Mouse (Mus musculus): ENCODE measurements around the gene Zcchc7. TPM values are rescaled to one million over a fixed set of nuclear protein-coding genes. Genes with fewer than 3 reads are reported as not detected.
A peak's percentile ranks its signal among the peaks of the same experiment; 100 is the strongest.

The Zcchc7 gene
- polyA plus RNA-seq, 1 experiment from 2014 or later = 22.9 TPM

- peaks cover 37% of the 10 kb centered on the region for H3K4me1 ChIP-seq
- under 1% methylated on average over 40 of the region's 40 CpGs for WGBS
- H3K4me3 ChIP-seq = peak within 1 kb of the TSS; percentile 88
- H3K9me3 ChIP-seq = no peaks in the 10 kb centered on the region
- H3K27me3 ChIP-seq (ENCODE audit: insufficient read depth, poor library complexity, severe bottlenecking) = no peaks in the 10 kb centered on the region
- peak; percentile 96 for DNase-seq (ENCODE audit: low spot score)
- H3K27ac ChIP-seq = peak within 1 kb of the TSS; percentile 94
- peaks cover 24% of the 10 kb centered on the region for H3K36me3 ChIP-seq
Observed at GRCm38 (mm10) chr4:44981280-44981973, 225.8 kb downstream of the Zcchc7 start, which contains the start of gene Grhpr. Gene Grhpr (plus strand): TSS chr4:44981395.

Small RNA genes within 50 kb of the gene (microRNA-seq; reads per million reads assigned to microRNA genes)
- not detected for gene Gm22639

Other genes starting within 250 kb of the Zcchc7 start
- gene Pax5, start 45.4 kb upstream of the Zcchc7 start, polyA plus RNA-seq (2016; fragmentation: Nextera tagmentation; extraction: Ambion mirVana) = 0.03 TPM in 1 of 2 replicates, not detected in the other
- gene Grhpr, start 225.5 kb downstream of the Zcchc7 start, polyA plus RNA-seq (2016; fragmentation: Nextera tagmentation; extraction: Ambion mirVana) = 105 and 108 TPM in 2 replicates

Data from heart, embryonic 10.5 days (tissue).